Mouse (Mus musculus) ES-CJ7 (cell line): ENCODE data around the gene Gpnmb.

Experiments
- DNase-seq: peaks from one replicate; pipeline ENCODE4 v3.0.0; 2011; ENCODE audit warnings: low read depth, low spot score

Gpnmb gene

GRCm38 (mm10) chr6:49031230-49031629, 5.1 kb upstream of the Gpnmb start:
- no peak for DNase-seq

- no peak for DNase-seq
These were observed 3.6 kb upstream of the Gpnmb start for GRCm38 (mm10) chr6:49032783-49033182.

- no peak for DNase-seq
These were observed 919 bp downstream of the Gpnmb start for GRCm38 (mm10) chr6:49037268-49037662.

- peak; percentile 70 for DNase-seq
These were observed 3.3 kb downstream of the Gpnmb start for GRCm38 (mm10) chr6:49039470-49040180.

- no peak for DNase-seq
These were observed 10.2 kb downstream of the Gpnmb start for GRCm38 (mm10) chr6:49046502-49046901.

GRCm38 (mm10) chr6:49046976-49047375, 10.6 kb downstream of the Gpnmb start:
- no peak for DNase-seq

GRCm38 (mm10) chr6:49047848-49048247, 11.5 kb downstream of the Gpnmb start:
- DNase-seq = no peak

GRCm38 (mm10) chr6:49048395-49048794, 12.0 kb downstream of the Gpnmb start:
- DNase-seq = no peak

GRCm38 (mm10) chr6:49050677-49051410, 14.5 kb downstream of the Gpnmb start:
- no peak for DNase-seq

GRCm38 (mm10) chr6:49052191-49052590, 15.8 kb downstream of the Gpnmb start:
- no peak for DNase-seq

- DNase-seq = peak; percentile 61
These were observed 18.9 kb downstream of the Gpnmb start for GRCm38 (mm10) chr6:49055256-49055733.

- DNase-seq = no peak
These were observed 19.7 kb downstream of the Gpnmb start for GRCm38 (mm10) chr6:49056009-49056408.

GRCm38 (mm10) chr6:49057053-49058021, 21.0 kb downstream of the Gpnmb start:
- DNase-seq = peak; percentile 72

GRCm38 (mm10) chr6:49068361-49068760, 32.0 kb downstream of the Gpnmb start:
- DNase-seq = peak; percentile 73

- DNase-seq = peak; percentile 95
These were observed 37.2 kb downstream of the Gpnmb start, which contains the start of gene Malsu1 for GRCm38 (mm10) chr6:49073304-49074116. Malsu1 (plus strand) TSS chr6:49073795.

GRCm38 (mm10) chr6:49074117-49074490, 37.8 kb downstream of the Gpnmb start:
- DNase-seq = peak; percentile 52

- DNase-seq = no peak
These were observed 41.5 kb downstream of the Gpnmb start for GRCm38 (mm10) chr6:49077894-49078293.

- DNase-seq = no peak
These were observed 43.0 kb downstream of the Gpnmb start for GRCm38 (mm10) chr6:49079313-49079712.

GRCm38 (mm10) chr6:49083008-49083407, 46.7 kb downstream of the Gpnmb start:
- DNase-seq = no peak

- no peak for DNase-seq
These were observed 58.6 kb downstream of the Gpnmb start for GRCm38 (mm10) chr6:49094968-49095367.

- no peak for DNase-seq
These were observed 60.1 kb downstream of the Gpnmb start for GRCm38 (mm10) chr6:49096421-49096820.
